Mouse (Mus musculus) small intestine, adult 2 months (tissue): ENCODE results near the gene Gm9857.

Experiments used
- CTCF ChIP-seq: fragments of 200-500 bp; IDR thresholded peaks from 2 replicates; pipeline ENCODE4 v1.5.1; 2012; ENCODE audit warnings: low read depth, mild to moderate bottlenecking, control low read depth, inconsistent platforms, low read length, moderate library complexity, mixed read lengths; ENCODE audit not compliant: insufficient replicate concordance, insufficient read length; ENCODE audit errors: extremely low read depth
- POLR2A ChIP-seq: fragments of 200-500 bp; IDR thresholded peaks from 2 replicates; pipeline ENCODE4 v1.6.1; 2012; ENCODE audit warnings: low read depth, mild to moderate bottlenecking, control low read depth, inconsistent platforms, low read length, moderate library complexity

- TF ChIP-seq CTCF (no peak), POLR2A (no peak)
Observed at GRCm38 (mm10) chr3:108916857-108917256, 23.4 kb downstream of the Gm9857 start.
